Mouse (Mus musculus) olfactory bulb, adult 2 months (tissue): ENCODE data around the gene Tmem98.

Experiments used
- CTCF ChIP-seq: fragments of 200-500 bp; IDR thresholded peaks from 2 replicates; pipeline ENCODE4 v1.5.1; 2012; ENCODE audit warnings: low read depth, mild to moderate bottlenecking, low read length, moderate library complexity; ENCODE audit not compliant: insufficient read depth
- POLR2A ChIP-seq: fragments of 200-500 bp; IDR thresholded peaks from 2 replicates; pipeline ENCODE4 v1.6.1; 2012; ENCODE audit warnings: mild to moderate bottlenecking, low read depth, low read length, moderate library complexity; ENCODE audit not compliant: insufficient read depth

DNA sequence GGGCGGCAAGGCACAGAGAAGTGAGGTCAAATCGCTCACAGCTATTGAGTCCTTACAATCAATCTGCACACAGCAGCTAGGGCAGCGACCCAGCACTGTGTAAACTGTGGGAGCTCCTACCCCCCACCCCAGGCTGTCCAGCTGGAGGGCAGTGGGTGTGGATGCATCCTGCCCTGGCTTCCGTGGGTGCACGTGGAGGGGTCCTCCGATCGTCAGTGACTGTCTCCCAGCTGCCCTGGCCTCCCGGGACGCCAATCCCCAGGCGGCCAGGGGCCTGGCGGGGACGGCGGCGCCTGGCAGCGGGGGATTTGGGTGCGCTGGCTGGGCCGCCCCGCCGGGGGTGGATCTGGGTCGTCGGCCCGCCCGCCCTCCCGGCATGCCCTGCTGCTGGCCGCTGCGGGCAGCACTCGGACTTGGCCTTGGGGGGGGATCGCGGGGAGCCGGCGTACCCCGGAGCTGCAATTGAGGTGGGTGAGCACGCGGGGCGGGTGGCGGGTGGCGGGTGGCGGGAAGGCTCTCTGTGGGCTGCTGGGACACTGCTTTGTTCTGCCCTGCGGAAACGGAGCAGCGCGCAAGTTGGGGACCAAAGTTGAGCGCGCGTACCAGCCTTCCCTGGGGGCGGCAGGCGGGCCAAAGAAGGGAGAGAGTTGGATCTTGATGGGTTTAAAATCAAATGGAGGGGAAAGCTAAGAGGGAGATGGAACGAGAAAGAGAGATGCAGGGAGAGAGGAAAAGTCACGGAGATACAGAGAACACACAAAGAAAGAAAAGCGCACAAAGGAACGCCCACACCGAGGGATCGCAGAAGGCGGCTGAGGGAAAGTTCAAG is at the start of gene Tmem98:
- TF ChIP-seq POLR2A: no peak
- TF ChIP-seq CTCF: no peak
